Mouse (Mus musculus) mesoderm, embryonic 11.5 days (tissue): ENCODE measurements around the gene Nt5c2.

Source experiments
- DNase-seq: peaks from one replicate; pipeline ENCODE4 v3.0.0-alpha.2; 2012; ENCODE audit warnings: low read depth, low spot score

The Nt5c2 gene

GRCm38 (mm10) chr19:47014447-47015381 lies at the start of gene Nt5c2, which contains the start of gene Ina:
Nt5c2 (minus strand) TSS chr19:47015153.
Ina (plus strand) TSS chr19:47014698.
- peak; percentile 85 for DNase-seq

- no peak for DNase-seq
Measured at GRCm38 (mm10) chr19:47057684-47058083, 42.7 kb upstream of the Nt5c2 start.

GRCm38 (mm10) chr19:47053471-47053870 lies 38.5 kb upstream of the Nt5c2 start:
- DNase-seq: no peak

- no peak for DNase-seq
Measured at GRCm38 (mm10) chr19:47052927-47053326, 38.0 kb upstream of the Nt5c2 start.

GRCm38 (mm10) chr19:47050271-47051032 lies 35.5 kb upstream of the Nt5c2 start, which contains the start of gene Pcgf6:
Pcgf6 (minus strand) TSS chr19:47050906.
- DNase-seq: peak; percentile 81

GRCm38 (mm10) chr19:47049840-47050239 lies 34.9 kb upstream of the Nt5c2 start:
- no peak for DNase-seq

GRCm38 (mm10) chr19:47049061-47049460 lies 34.1 kb upstream of the Nt5c2 start:
- DNase-seq: no peak

- DNase-seq: no peak
Measured at GRCm38 (mm10) chr19:47047236-47047833, 32.4 kb upstream of the Nt5c2 start.

- no peak for DNase-seq
Measured at GRCm38 (mm10) chr19:47046343-47046742, 31.4 kb upstream of the Nt5c2 start.

GRCm38 (mm10) chr19:47043608-47044007 lies 28.7 kb upstream of the Nt5c2 start:
- DNase-seq: no peak

GRCm38 (mm10) chr19:47040720-47041473 lies 25.9 kb upstream of the Nt5c2 start:
- DNase-seq: no peak

GRCm38 (mm10) chr19:47036596-47036995 lies 21.6 kb upstream of the Nt5c2 start:
- no peak for DNase-seq

GRCm38 (mm10) chr19:47034916-47035315 lies 20.0 kb upstream of the Nt5c2 start:
- no peak for DNase-seq

GRCm38 (mm10) chr19:47031770-47032169 lies 16.8 kb upstream of the Nt5c2 start:
- no peak for DNase-seq

GRCm38 (mm10) chr19:47029796-47030195 lies 14.8 kb upstream of the Nt5c2 start:
- no peak for DNase-seq

GRCm38 (mm10) chr19:47026513-47026912 lies 11.6 kb upstream of the Nt5c2 start:
- no peak for DNase-seq

- DNase-seq: no peak
Measured at GRCm38 (mm10) chr19:47024954-47025353, 10.0 kb upstream of the Nt5c2 start.

GRCm38 (mm10) chr19:47023546-47023945 lies 8.6 kb upstream of the Nt5c2 start:
- DNase-seq: no peak

GRCm38 (mm10) chr19:47022709-47023108 lies 7.8 kb upstream of the Nt5c2 start:
- no peak for DNase-seq

GRCm38 (mm10) chr19:47019326-47019725 lies 4.4 kb upstream of the Nt5c2 start:
- DNase-seq: peak; percentile 62

GRCm38 (mm10) chr19:47018330-47018729 lies 3.4 kb upstream of the Nt5c2 start:
- no peak for DNase-seq
